Mouse (Mus musculus) lung, postnatal 0 days (tissue): ENCODE data around the gene Htr1f. TPM values are rescaled to one million over a fixed set of nuclear protein-coding genes. Genes with fewer than 3 reads are reported as not detected.
"Not testable (repeated sequence)": the region's sequence is repeated elsewhere in the genome, so short reads cannot be mapped to it uniquely, and the experiment has no call there.

Source experiments
- ATAC-seq: fragments of 200-750 bp; cut with Nextera tagmentation; 2 replicates; pipeline ENCODE4 v1.8.0; 2017; ENCODE audit warnings: moderate library complexity
- DNase-seq: peaks from one replicate; pipeline ENCODE4 v3.0.0-alpha.2; 2016; ENCODE audit warnings: low spot score
- H3K27ac ChIP-seq: fragments of 300-500 bp; sonication (generic); 2 replicates; pipeline ENCODE4 v1.5.1; 2014; ENCODE audit warnings: antibody characterized with exemption, mild to moderate bottlenecking, low read length, mixed read lengths
- H3K27me3 ChIP-seq: fragments of 300-500 bp; sonication (generic); replicated peaks from 2 replicates; pipeline ENCODE4 v1.6.1; 2014; ENCODE audit warnings: low read length, mixed read lengths; ENCODE audit not compliant: insufficient read depth
- H3K36me3 ChIP-seq: fragments of 300-500 bp; sonication (generic); 2 replicates; pipeline ENCODE4 v1.6.1; 2014; ENCODE audit warnings: low read length, mixed read lengths; ENCODE audit not compliant: insufficient read depth
- H3K4me1 ChIP-seq: fragments of 300-500 bp; sonication (generic); 2 replicates; pipeline ENCODE4 v1.6.1; 2014; ENCODE audit warnings: antibody characterized with exemption, low read depth, low read length, mixed read lengths; ENCODE audit not compliant: insufficient read depth
- H3K4me2 ChIP-seq: fragments of 300-500 bp; sonication (generic); replicated peaks from 2 replicates; pipeline ENCODE4 v1.6.1; 2014; ENCODE audit warnings: low read depth, mild to moderate bottlenecking, low read length, moderate library complexity, mixed read lengths
- H3K4me3 ChIP-seq: fragments of 300-500 bp; sonication (generic); 2 replicates; pipeline ENCODE4 v1.5.1; 2014; ENCODE audit warnings: low read depth, low read length
- H3K9ac ChIP-seq: fragments of 300-500 bp; sonication (generic); replicated peaks from 2 replicates; pipeline ENCODE4 v1.6.1; 2014; ENCODE audit warnings: low read depth, mild to moderate bottlenecking
- H3K9me3 ChIP-seq: fragments of 300-500 bp; sonication (generic); 2 replicates; pipeline ENCODE4 v1.6.1; 2016; ENCODE audit warnings: low read length, mixed read lengths
- CTCF ChIP-seq: IDR thresholded peaks from 2 replicates; pipeline ENCODE4 v1.5.1; 2016; ENCODE audit warnings: antibody characterized with exemption, mild to moderate bottlenecking
- EP300 ChIP-seq: IDR thresholded peaks from 2 replicates; pipeline ENCODE4 v1.6.1; 2016; ENCODE audit warnings: antibody characterized with exemption, mild to moderate bottlenecking, control low read depth
- WGBS: fragments of 180-500 bp; shearing (Covaris S2); extraction: QIAGEN DNeasy Blood & Tissue Kit; methylation state at CpG from one replicate; pipeline ENCODE4 v1.1.7; 2014; 5-methylcytosine and 5-hydroxymethylcytosine counted together
- polyA plus RNA-seq: library from polyadenylated mRNA; unstranded; fragments of >200 nt; fragmentation: Nextera tagmentation; extraction: Ambion mirVana; gene quantifications from 2 replicates; pipeline ENCODE4 v1.2.1, GENCODE M21; 2015

Gene Htr1f
- polyA plus RNA-seq, 1 experiment from 2014 or later, result not detected

GRCm38 (mm10) chr16:65083475-65083874 is 22.2 kb downstream of the Htr1f start:
- WGBS, result 33% methylated on average over 2 of the region's 2 CpGs
- ATAC-seq (no peak), DNase-seq (no peak)
- H3K27ac ChIP-seq, result no peak overlapping the region
- H3K36me3 ChIP-seq, result no peaks in the 10 kb centered on the region
- H3K9ac ChIP-seq, result no peak overlapping the region
- H3K4me3 ChIP-seq, result no peak overlapping the region
- no peaks in the 10 kb centered on the region for H3K9me3 ChIP-seq
- no peak for TF ChIP-seq CTCF
- no peak for TF ChIP-seq EP300
- H3K4me2 ChIP-seq, result no peak overlapping the region
- no peaks in the 10 kb centered on the region for H3K27me3 ChIP-seq
- H3K4me1 ChIP-seq, result no peaks in the 10 kb centered on the region

GRCm38 (mm10) chr16:65069867-65070266 is 35.8 kb downstream of the Htr1f start:
- H3K27ac ChIP-seq, result no peak overlapping the region
- H3K4me3 ChIP-seq, result no peak overlapping the region
- no peaks in the 10 kb centered on the region for H3K4me1 ChIP-seq
- 73% methylated on average over 1 of the region's 1 CpGs for WGBS
- no peak overlapping the region for H3K4me2 ChIP-seq
- no peak overlapping the region for H3K9ac ChIP-seq
- no peaks in the 10 kb centered on the region for H3K9me3 ChIP-seq
- no peaks in the 10 kb centered on the region for H3K36me3 ChIP-seq
- ATAC-seq (no peak), DNase-seq (no peak)
- no peaks in the 10 kb centered on the region for H3K27me3 ChIP-seq
- no peak for TF ChIP-seq CTCF
- no peak for TF ChIP-seq EP300

- Histone ChIP-seq H3K4me2 (no peak overlapping the region), H3K4me1 (no peaks in the 10 kb centered on the region), H3K27ac (no peak overlapping the region), H3K27me3 (no peaks in the 10 kb centered on the region), H3K9ac (no peak overlapping the region), H3K9me3 (no peaks in the 10 kb centered on the region), H3K4me3 (no peak overlapping the region), H3K36me3 (no peaks in the 10 kb centered on the region)
- ATAC-seq (no peak), DNase-seq (no peak)
- TF ChIP-seq CTCF, result no peak
- TF ChIP-seq EP300, result no peak
These were observed 39.4 kb downstream of the Htr1f start for GRCm38 (mm10) chr16:65066264-65066663.

GRCm38 (mm10) chr16:65037660-65038425 is 67.8 kb downstream of the Htr1f start:
- not testable (repeated sequence) for H3K36me3 ChIP-seq, H3K4me3 ChIP-seq
- 91% methylated on average over 5 of the region's 5 CpGs for WGBS

DNA sequence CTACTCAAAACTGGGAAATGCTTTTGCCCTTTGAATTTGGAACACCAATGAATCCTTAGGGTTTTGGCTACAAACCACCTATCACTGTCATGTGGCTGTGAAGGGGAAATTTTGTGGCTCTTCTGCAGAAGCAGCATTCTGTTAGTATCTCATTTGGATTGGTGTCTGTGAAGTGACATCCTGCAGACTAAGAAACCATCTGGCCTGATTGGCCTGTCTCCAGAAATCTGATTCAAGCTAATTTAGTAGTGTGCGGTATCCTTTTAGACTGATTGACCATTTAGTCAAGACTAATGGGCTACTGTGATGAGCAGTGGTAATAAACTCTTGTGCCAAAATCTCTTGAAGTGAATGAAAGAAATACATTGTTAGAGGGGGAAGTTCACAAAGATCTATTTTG is 76.0 kb downstream of the Htr1f start:
- no peaks in the 10 kb centered on the region for H3K36me3 ChIP-seq
- H3K9me3 ChIP-seq, result no peaks in the 10 kb centered on the region
- TF ChIP-seq EP300 (no peak), CTCF (no peak)
- WGBS, result 62% methylated on average over 1 of the region's 1 CpGs
- no peaks in the 10 kb centered on the region for H3K4me1 ChIP-seq
- H3K9ac ChIP-seq, result no peak overlapping the region
- H3K27me3 ChIP-seq, result no peaks in the 10 kb centered on the region
- ATAC-seq, result no peak
- H3K4me3 ChIP-seq, result no peak overlapping the region
- H3K27ac ChIP-seq, result no peak overlapping the region
- DNase-seq, result peak; percentile 8
- H3K4me2 ChIP-seq, result no peak overlapping the region

More at GRCm38 (mm10) chr16:65037660-65038425, 67.8 kb downstream of the Htr1f start:
- H3K9me3 ChIP-seq, ATAC-seq, H3K4me2 ChIP-seq, H3K9ac ChIP-seq, DNase-seq, H3K27me3 ChIP-seq, H3K27ac ChIP-seq, H3K4me1 ChIP-seq: not testable (repeated sequence)

- no peak for DNase-seq
- no peak overlapping the region for H3K9ac ChIP-seq
- no peak overlapping the region for H3K27ac ChIP-seq
- no peaks in the 10 kb centered on the region for H3K4me1 ChIP-seq
- no peaks in the 10 kb centered on the region for H3K36me3 ChIP-seq
- WGBS, result 70% methylated on average over 3 of the region's 3 CpGs
- no peaks in the 10 kb centered on the region for H3K27me3 ChIP-seq
- H3K4me2 ChIP-seq, result no peak overlapping the region
- no peak for ATAC-seq
- H3K9me3 ChIP-seq, result no peaks in the 10 kb centered on the region
- H3K4me3 ChIP-seq, result no peak overlapping the region
- TF ChIP-seq CTCF (no peak), EP300 (no peak)
These were observed 83.3 kb downstream of the Htr1f start for GRCm38 (mm10) chr16:65022364-65022763.

DNA sequence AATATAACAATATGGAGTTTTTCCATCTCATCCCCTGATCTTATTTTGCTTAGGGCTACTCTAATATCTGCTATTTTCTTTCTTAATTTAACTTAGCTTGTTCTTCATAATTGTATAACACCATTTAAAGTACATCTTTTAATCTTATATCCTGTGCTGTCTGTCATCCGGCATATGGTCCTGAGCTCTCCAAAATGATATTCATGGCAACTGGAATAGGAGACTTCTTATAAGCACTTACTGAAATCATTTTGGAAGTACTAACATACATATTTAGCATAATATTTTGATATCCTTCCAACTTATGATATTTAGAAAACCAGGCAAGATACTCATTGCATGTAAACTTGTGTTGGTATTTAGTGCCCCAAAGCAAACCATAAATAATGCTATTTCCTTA is 86.9 kb downstream of the Htr1f start:
- ATAC-seq, result no peak
- no peak overlapping the region for H3K4me3 ChIP-seq
- 91% methylated on average over 1 of the region's 1 CpGs for WGBS
- no peak overlapping the region for H3K27ac ChIP-seq
- H3K9ac ChIP-seq, result no peak overlapping the region
- no peak for DNase-seq
- H3K4me1 ChIP-seq, result no peaks in the 10 kb centered on the region
- TF ChIP-seq CTCF, result no peak
- no peak for TF ChIP-seq EP300
- no peaks in the 10 kb centered on the region for H3K36me3 ChIP-seq
- no peak overlapping the region for H3K4me2 ChIP-seq
- H3K9me3 ChIP-seq, result no peaks in the 10 kb centered on the region
- H3K27me3 ChIP-seq, result no peaks in the 10 kb centered on the region
